Mouse (Mus musculus) embryonic facial prominence, embryonic 14.5 days (tissue): ENCODE data around the gene Col4a2. TPM values are rescaled to one million over a fixed set of nuclear protein-coding genes. Genes with fewer than 3 reads are reported as not detected.

ENCODE experiments used
- ATAC-seq: fragments of 200-750 bp; cut with Nextera tagmentation; 2 replicates; pipeline ENCODE4 v1.8.0; 2017; ENCODE audit warnings: low read depth, moderate number of reproducible peaks, moderate TSS enrichment
- DNase-seq: peaks from one replicate; pipeline ENCODE4 v3.0.0-alpha.2; 2015; ENCODE audit warnings: low spot score
- H3K27ac ChIP-seq: fragments of 300-500 bp; sonication (generic); replicated peaks from 2 replicates; pipeline ENCODE4 v1.5.1; 2014; ENCODE audit warnings: low read depth, mild to moderate bottlenecking, low read length, moderate library complexity
- H3K27me3 ChIP-seq: fragments of 300-500 bp; sonication (generic); replicated peaks from 2 replicates; pipeline ENCODE4 v1.6.1; 2014; ENCODE audit warnings: low read length; ENCODE audit not compliant: control insufficient read depth, insufficient read depth
- H3K36me3 ChIP-seq: fragments of 300-500 bp; sonication (generic); 2 replicates; pipeline ENCODE4 v1.6.1; 2014; ENCODE audit warnings: low read length, mixed read lengths; ENCODE audit not compliant: control insufficient read depth, insufficient read depth
- H3K4me1 ChIP-seq: fragments of 300-500 bp; sonication (generic); 2 replicates; pipeline ENCODE4 v1.6.1; 2014; ENCODE audit warnings: antibody characterized with exemption, low read length; ENCODE audit not compliant: control insufficient read depth, insufficient read depth
- H3K4me2 ChIP-seq: fragments of 300-500 bp; sonication (generic); 2 replicates; pipeline ENCODE4 v1.6.1; 2014; ENCODE audit warnings: low read depth, mild to moderate bottlenecking, low read length, moderate library complexity, mixed read lengths
- H3K4me3 ChIP-seq: fragments of 300-500 bp; sonication (generic); 2 replicates; pipeline ENCODE4 v1.5.1; 2014; ENCODE audit warnings: low read depth, mild to moderate bottlenecking, low read length
- H3K9ac ChIP-seq: fragments of 300-500 bp; sonication (generic); 2 replicates; pipeline ENCODE4 v1.6.1; 2014; ENCODE audit warnings: low read depth, mild to moderate bottlenecking, low read length, moderate library complexity, mixed read lengths
- H3K9me3 ChIP-seq: fragments of 300-500 bp; sonication (generic); 2 replicates; pipeline ENCODE4 v1.6.1; 2016; ENCODE audit warnings: low read length; ENCODE audit not compliant: control insufficient read depth
- WGBS: fragments of 180-500 bp; shearing (Covaris S2); extraction: QIAGEN DNeasy Blood & Tissue Kit; methylation state at CpG from one replicate; pipeline ENCODE4 v1.1.7; 2014; 5-methylcytosine and 5-hydroxymethylcytosine counted together
- polyA plus RNA-seq: library from polyadenylated mRNA; unstranded; fragments of >200 nt; fragmentation: Nextera tagmentation; extraction: Ambion mirVana; gene quantifications from 2 replicates; pipeline ENCODE4 v1.2.1, GENCODE M21; 2014

Gene Col4a2
- polyA plus RNA-seq, 1 experiment from 2014 or later, result 95.9 TPM

GRCm38 (mm10) chr8:11283217-11283616 lies 29.4 kb upstream of the Col4a2 start:
- 70% methylated on average over 10 of the region's 10 CpGs for WGBS
- Histone ChIP-seq H3K36me3 (0 out of 2 replicates have a peak, but pooled peaks cover 4% of the 10 kb centered on the region), H3K4me2 (no peak overlapping the region), H3K4me3 (no peak overlapping the region), H3K27ac (no peak overlapping the region), H3K4me1 (peaks cover 25% of the 10 kb centered on the region), H3K9me3 (no peaks in the 10 kb centered on the region), H3K9ac (no peak overlapping the region), H3K27me3 (0 out of 2 replicates have a peak, but pooled peaks cover 3% of the 10 kb centered on the region)
- ATAC-seq, result no peak
- DNase-seq, result peak; percentile 68

- Histone ChIP-seq H3K27ac (no peak overlapping the region), H3K9ac (no peak overlapping the region), H3K36me3 (0 out of 2 replicates have a peak, but pooled peaks cover 4% of the 10 kb centered on the region), H3K27me3 (0 out of 2 replicates have a peak, but pooled peaks cover 3% of the 10 kb centered on the region), H3K9me3 (no peaks in the 10 kb centered on the region), H3K4me1 (peaks cover 9% of the 10 kb centered on the region; the same call in 1 of the 2 replicates), H3K4me2 (no peak overlapping the region), H3K4me3 (no peak overlapping the region)
- DNase-seq (no peak), ATAC-seq (no peak)
- 61% methylated on average over 4 of the region's 4 CpGs for WGBS
Observed at GRCm38 (mm10) chr8:11285437-11285836, 27.2 kb upstream of the Col4a2 start.

GRCm38 (mm10) chr8:11287139-11287538 lies 25.5 kb upstream of the Col4a2 start:
- Histone ChIP-seq H3K4me2 (no peak overlapping the region), H3K4me1 (peaks cover 9% of the 10 kb centered on the region; the same call in 1 of the 2 replicates), H3K27me3 (0 out of 2 replicates have a peak, but pooled peaks cover 3% of the 10 kb centered on the region), H3K36me3 (no peaks in the 10 kb centered on the region), H3K27ac (no peak overlapping the region), H3K9ac (no peak overlapping the region), H3K4me3 (no peak overlapping the region), H3K9me3 (no peaks in the 10 kb centered on the region)
- ATAC-seq (no peak), DNase-seq (no peak)
- WGBS, result 74% methylated on average over 3 of the region's 3 CpGs

- Histone ChIP-seq H3K4me2 (no peak overlapping the region), H3K9ac (no peak overlapping the region), H3K27me3 (0 out of 2 replicates have a peak, but pooled peaks cover 3% of the 10 kb centered on the region), H3K36me3 (no peaks in the 10 kb centered on the region), H3K4me3 (no peak overlapping the region), H3K4me1 (peaks cover 8% of the 10 kb centered on the region; the same call in 1 of the 2 replicates), H3K9me3 (no peaks in the 10 kb centered on the region), H3K27ac (no peak overlapping the region)
- WGBS, result 66% methylated on average over 6 of the region's 6 CpGs
- no peak for DNase-seq
- ATAC-seq, result no peak
Observed at GRCm38 (mm10) chr8:11288286-11288685, 24.3 kb upstream of the Col4a2 start.

GRCm38 (mm10) chr8:11290533-11290932 lies 22.1 kb upstream of the Col4a2 start:
- H3K27ac ChIP-seq, result no peak overlapping the region
- no peak overlapping the region for H3K4me3 ChIP-seq
- ATAC-seq, result no peak
- WGBS, result 5% methylated on average over 1 of the region's 1 CpGs
- no peak overlapping the region for H3K4me2 ChIP-seq
- H3K36me3 ChIP-seq, result no peaks in the 10 kb centered on the region
- H3K4me1 ChIP-seq, result 0 out of 2 replicates have a peak, but pooled peaks cover 3% of the 10 kb centered on the region
- no peaks in the 10 kb centered on the region for H3K9me3 ChIP-seq
- H3K9ac ChIP-seq, result no peak overlapping the region
- no peak for DNase-seq
- no peaks in the 10 kb centered on the region for H3K27me3 ChIP-seq

- peak; percentile 56; the same call in 1 of the 2 replicates for ATAC-seq
- no peak overlapping the region for H3K4me3 ChIP-seq
- H3K4me1 ChIP-seq, result peaks cover 7% of the 10 kb centered on the region; the same call in 1 of the 2 replicates
- WGBS, result 45% methylated on average over 3 of the region's 3 CpGs
- H3K36me3 ChIP-seq, result no peaks in the 10 kb centered on the region
- no peak overlapping the region for H3K9ac ChIP-seq
- peak; percentile 81 for DNase-seq
- no peak overlapping the region for H3K27ac ChIP-seq
- no peak overlapping the region for H3K4me2 ChIP-seq
- no peaks in the 10 kb centered on the region for H3K9me3 ChIP-seq
- H3K27me3 ChIP-seq, result no peaks in the 10 kb centered on the region
Observed at GRCm38 (mm10) chr8:11292611-11293010, 20.0 kb upstream of the Col4a2 start.

GRCm38 (mm10) chr8:11296282-11296943 lies 16.2 kb upstream of the Col4a2 start:
- Histone ChIP-seq H3K4me2 (no peak overlapping the region), H3K4me3 (no peak overlapping the region), H3K27me3 (no peaks in the 10 kb centered on the region), H3K9ac (no peak overlapping the region), H3K9me3 (no peaks in the 10 kb centered on the region), H3K4me1 (peaks cover 23% of the 10 kb centered on the region), H3K36me3 (no peaks in the 10 kb centered on the region), H3K27ac (no peak overlapping the region)
- ATAC-seq, result no peak
- 83% methylated on average over 10 of the region's 10 CpGs for WGBS
- no peak for DNase-seq

GRCm38 (mm10) chr8:11297141-11297838 lies 15.3 kb upstream of the Col4a2 start:
- Histone ChIP-seq H3K27ac (no peak overlapping the region), H3K9me3 (no peaks in the 10 kb centered on the region), H3K36me3 (no peaks in the 10 kb centered on the region), H3K9ac (no peak overlapping the region), H3K4me1 (peaks cover 23% of the 10 kb centered on the region), H3K27me3 (no peaks in the 10 kb centered on the region), H3K4me2 (no peak overlapping the region), H3K4me3 (no peak overlapping the region)
- ATAC-seq, result no peak
- WGBS, result 68% methylated on average over 8 of the region's 8 CpGs
- DNase-seq, result peak; percentile 37
